8 mouse cellular contexts compared by ENCODE assay signal in the genomic region with DNA sequence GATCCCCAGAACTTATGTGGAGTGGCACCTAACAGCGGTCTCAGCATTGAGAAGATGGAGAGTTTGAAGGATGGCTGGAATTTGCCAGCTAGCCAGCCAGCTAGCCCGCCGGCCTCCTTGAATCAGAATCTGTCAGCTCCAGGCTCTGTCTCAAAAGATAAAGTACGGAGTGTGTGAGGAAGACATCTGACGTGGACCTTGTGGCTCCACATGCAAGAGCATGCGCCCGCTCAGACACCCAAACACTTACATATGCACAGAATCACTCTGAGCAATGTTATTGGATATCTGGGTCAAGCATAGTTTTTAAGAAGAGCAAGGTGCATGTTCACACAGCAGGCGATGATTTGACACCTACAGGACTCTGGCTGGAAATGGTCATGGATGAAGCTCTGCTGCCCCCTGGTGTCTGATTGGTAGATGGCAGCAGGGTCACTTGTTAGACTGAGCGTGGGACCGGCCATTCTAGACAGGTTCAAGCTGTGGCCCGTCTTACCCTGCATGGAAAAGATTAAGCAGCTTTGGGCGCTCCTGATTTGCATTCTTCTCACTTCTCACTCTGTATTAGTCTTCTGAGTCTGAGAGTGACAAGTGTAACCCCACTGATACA. TPM values are rescaled to one million over a fixed set of nuclear protein-coding genes. Genes with fewer than 3 reads are reported as not detected.
DNase-seq lines count a peak whose midpoint lies in the region; ATAC-seq and TF ChIP-seq lines count a peak whose summit lies in the region.

No protein-coding gene starts in this region.

- H3K27ac ChIP-seq in forebrain, embryonic 14.5 days (ENCODE audit: low read depth, low read length) = no peak overlapping the region
- no peak overlapping the region for H3K27ac ChIP-seq in layer of hippocampus, adult 2 months
- H3K27ac ChIP-seq in lung, postnatal 0 days (ENCODE audit: low read length) = no peak overlapping the region

- TF ChIP-seq EP300 in lung, postnatal 0 days (IDR thresholded peaks at IDR 0.05) = no peak

- H3K9ac ChIP-seq in forebrain, embryonic 14.5 days (ENCODE audit: low read length) = no peak overlapping the region
- no peak overlapping the region for H3K9ac ChIP-seq in lung, postnatal 0 days (replicated peaks; ENCODE audit: low read depth)

- H3K4me3 ChIP-seq in forebrain, embryonic 14.5 days (ENCODE audit: low read depth, low read length) = no peak overlapping the region
- no peak overlapping the region for H3K4me3 ChIP-seq in layer of hippocampus, adult 2 months
- H3K4me3 ChIP-seq in lung, postnatal 0 days (ENCODE audit: low read depth, low read length) = no peak overlapping the region

- TF ChIP-seq CTCF in layer of hippocampus, adult 2 months (conservative IDR thresholded peaks at IDR 0.05) = peak; percentile 99
- peak; percentile 99 for TF ChIP-seq CTCF in lung, postnatal 0 days (IDR thresholded peaks at IDR 0.05)

- peak; percentile 82 for DNase-seq in ES-CJ7 (ENCODE audit: low read depth, low spot score)
- peak; percentile 31 for DNase-seq in c-Kit-positive CD71-positive TER-119-positive erythroid progenitor cells, embryonic 14.5 days (ENCODE audit: low spot score)
- peak; percentile 83 for DNase-seq in forebrain, embryonic 14.5 days (ENCODE audit: low spot score)
- peak; percentile 93 for DNase-seq in heart, postnatal 4 days
- DNase-seq in layer of hippocampus, adult 2 months (ENCODE audit: low spot score in 2 of 2) = peak; percentile 76 to 92
- DNase-seq in lung, postnatal 0 days (ENCODE audit: low spot score) = peak; percentile 82
- peak; percentile 69 for DNase-seq in retina, adult 2 months (ENCODE audit: low read depth, low spot score)
- peak; percentile 90 for DNase-seq in thymus, postnatal 25 days

- peak; percentile 76 for ATAC-seq in forebrain, embryonic 14.5 days
- peak; percentile 75 for ATAC-seq in lung, postnatal 0 days

- 50% methylated on average over 12 of the region's 12 CpGs for WGBS in forebrain, embryonic 14.5 days
- WGBS in lung, postnatal 0 days = 35% methylated on average over 12 of the region's 12 CpGs

- peaks cover 25% of the 10 kb centered on the region for H3K36me3 ChIP-seq in forebrain, embryonic 14.5 days (ENCODE audit: control insufficient read depth, insufficient read depth, low read length)
- H3K36me3 ChIP-seq in lung, postnatal 0 days (ENCODE audit: insufficient read depth, low read length) = no peaks in the 10 kb centered on the region

- H3K27me3 ChIP-seq in forebrain, embryonic 14.5 days (replicated peaks; ENCODE audit: control insufficient read depth, insufficient read depth, low read length) = no peaks in the 10 kb centered on the region
- H3K27me3 ChIP-seq in lung, postnatal 0 days (replicated peaks; ENCODE audit: insufficient read depth, low read length) = no peaks in the 10 kb centered on the region

- H3K9me3 ChIP-seq in forebrain, embryonic 14.5 days (replicated peaks; ENCODE audit: control insufficient read depth, low read length) = no peaks in the 10 kb centered on the region
- H3K9me3 ChIP-seq in lung, postnatal 0 days (ENCODE audit: low read length) = no peaks in the 10 kb centered on the region

- no peak overlapping the region for H3K4me2 ChIP-seq in forebrain, embryonic 14.5 days (ENCODE audit: low read length)
- no peak overlapping the region for H3K4me2 ChIP-seq in lung, postnatal 0 days (replicated peaks; ENCODE audit: low read depth, low read length)

- no peaks in the 10 kb centered on the region for H3K4me1 ChIP-seq in forebrain, embryonic 14.5 days (ENCODE audit: control insufficient read depth, insufficient read depth, low read length)
- H3K4me1 ChIP-seq in lung, postnatal 0 days (ENCODE audit: insufficient read depth, low read depth, low read length) = no peaks in the 10 kb centered on the region

RNA-seq across cellular contexts. Expression of a gene that starts 11.0 kb away (rescaled TPM):
- 5.2 and 6.2 TPM in 2 replicates for polyA plus RNA-seq in forebrain, embryonic 14.5 days (2014; fragmentation: Nextera tagmentation; extraction: Ambion mirVana)
- under 1 TPM in 1 of 2 experiments, not detected in 1; 0.61 TPM for total RNA-seq in heart, postnatal 4 days (2021)
- 10 to 100 TPM; 10.2 to 10.9 TPM for total RNA-seq in layer of hippocampus, adult 2 months (2021)
- 1.2 and 1.5 TPM in 2 replicates for polyA plus RNA-seq in lung, postnatal 0 days (2015; fragmentation: Nextera tagmentation; extraction: Ambion mirVana)

RNA-seq across cellular contexts. Expression of a gene that starts 18.5 kb away (rescaled TPM):
- polyA plus RNA-seq in forebrain, embryonic 14.5 days (2014; fragmentation: Nextera tagmentation; extraction: Ambion mirVana) = 355 and 413 TPM in 2 replicates
- 10 to 100 TPM; 28.5 to 29.6 TPM for total RNA-seq in heart, postnatal 4 days (2021)
- 10 to 100 TPM; 81.6 to 83.4 TPM for total RNA-seq in layer of hippocampus, adult 2 months (2021)
- polyA plus RNA-seq in lung, postnatal 0 days (2015; fragmentation: Nextera tagmentation; extraction: Ambion mirVana) = 13.4 and 13.5 TPM in 2 replicates

RNA-seq across cellular contexts. Expression of a gene that starts 37.9 kb away (rescaled TPM):
- polyA plus RNA-seq in forebrain, embryonic 14.5 days (2014; fragmentation: Nextera tagmentation; extraction: Ambion mirVana) = 11.3 and 15.0 TPM in 2 replicates
- total RNA-seq in heart, postnatal 4 days (2021) = not detected
- 100 to 1,000 TPM in 1 of 2 experiments, 10 to 100 TPM in 1; 95.8 to 102 TPM for total RNA-seq in layer of hippocampus, adult 2 months (2021)
- polyA plus RNA-seq in lung, postnatal 0 days (2015; fragmentation: Nextera tagmentation; extraction: Ambion mirVana) = 0.16 and 0.19 TPM in 2 replicates

Comparison
In these comparisons a context has a peak if more than half of its experiments do, and no peak if none do; other contexts are left out.
1. DNase-seq: peak in every context shown above with its lines; median percentile 93 in heart, postnatal 4 days; 90 in thymus, postnatal 25 days; 84 in layer of hippocampus, adult 2 months; 83 in forebrain, embryonic 14.5 days; 82 in ES-CJ7; 82 in lung, postnatal 0 days; 69 in retina, adult 2 months; 31 in c-Kit-positive CD71-positive TER-119-positive erythroid progenitor cells, embryonic 14.5 days.
2. RNA of a gene that starts 11.0 kb away (total RNA-seq): 10.2 to 10.9 TPM in layer of hippocampus, adult 2 months; 0.61 TPM in heart, postnatal 4 days; every median in the first group is over 4 times any median in the second.
3. RNA of a gene that starts 37.9 kb away (total RNA-seq): 95.8 to 102 TPM in layer of hippocampus, adult 2 months; not detected in heart, postnatal 4 days; every median in the first group is over 10 times any median in the second.